Mouse (Mus musculus) midbrain, embryonic 12.5 days (tissue): ENCODE data around the gene Catsperz. TPM values are rescaled to one million over a fixed set of nuclear protein-coding genes. Genes with fewer than 3 reads are reported as not detected.

Experiments
- ATAC-seq: fragments of 200-750 bp; cut with Nextera tagmentation; 2 replicates; pipeline ENCODE4 v1.8.0; 2017; ENCODE audit warnings: low read depth, moderate TSS enrichment, moderate library complexity; ENCODE audit not compliant: low FRiP score
- H3K27ac ChIP-seq: fragments of 300-500 bp; sonication (generic); replicated peaks from 2 replicates; pipeline ENCODE4 v1.5.1; 2016; ENCODE audit warnings: mild to moderate bottlenecking
- H3K27me3 ChIP-seq: fragments of 300-500 bp; sonication (generic); 2 replicates; pipeline ENCODE4 v1.6.1; 2016; ENCODE audit warnings: mild to moderate bottlenecking
- H3K36me3 ChIP-seq: fragments of 300-500 bp; sonication (generic); 2 replicates; pipeline ENCODE4 v1.6.1; 2016
- H3K4me1 ChIP-seq: fragments of 300-500 bp; sonication (generic); 2 replicates; pipeline ENCODE4 v1.6.1; 2016
- H3K4me2 ChIP-seq: fragments of 300-500 bp; sonication (generic); replicated peaks from 2 replicates; pipeline ENCODE4 v1.6.1; 2016; ENCODE audit warnings: mild to moderate bottlenecking, moderate library complexity
- H3K4me3 ChIP-seq: fragments of 300-500 bp; sonication (generic); 2 replicates; pipeline ENCODE4 v1.5.1; 2016; ENCODE audit warnings: mild to moderate bottlenecking
- H3K9ac ChIP-seq: fragments of 300-500 bp; sonication (generic); replicated peaks from 2 replicates; pipeline ENCODE4 v1.6.1; 2016; ENCODE audit warnings: mild to moderate bottlenecking, moderate library complexity
- H3K9me3 ChIP-seq: fragments of 300-500 bp; sonication (generic); 2 replicates; pipeline ENCODE4 v1.6.1; 2016; ENCODE audit warnings: mild to moderate bottlenecking
- WGBS: fragments of 180-500 bp; shearing (Covaris S2); methylation state at CpG from one replicate; pipeline ENCODE4 v1.1.7; 2016; 5-methylcytosine and 5-hydroxymethylcytosine counted together
- polyA plus RNA-seq: library from polyadenylated mRNA; unstranded; fragments of >200 nt; fragmentation: Nextera tagmentation; extraction: Ambion mirVana; gene quantifications from 2 replicates; pipeline ENCODE4 v1.2.1, GENCODE M21; 2016

The Catsperz gene
- polyA plus RNA-seq, 1 experiment from 2014 or later: 0.68 TPM

- Histone ChIP-seq H3K27me3 (peaks cover 10% of the 10 kb centered on the region), H3K9ac (peak within 1 kb of the TSS; percentile 84), H3K4me2 (peak within 1 kb of the TSS; percentile 98), H3K9me3 (no peaks in the 10 kb centered on the region), H3K4me3 (peak within 1 kb of the TSS; percentile 77), H3K36me3 (0 out of 2 replicates have a peak, but pooled peaks cover 4% of the 10 kb centered on the region), H3K4me1 (peaks cover 32% of the 10 kb centered on the region), H3K27ac (peak within 1 kb of the TSS; percentile 94)
- peak; percentile 85 for ATAC-seq
- under 1% methylated on average over 27 of the region's 27 CpGs for WGBS
These were observed 17.1 kb upstream of the Catsperz start, which contains the start of gene Gpr137 for GRCm38 (mm10) chr19:6942249-6942691. TSS of gene Gpr137 (minus strand) at chr19:6942480.

GRCm38 (mm10) chr19:6941372-6942248 is 16.4 kb upstream of the Catsperz start, which contains the start of gene Bad:
TSS of gene Bad (plus strand) at chr19:6941861.
- Histone ChIP-seq H3K36me3 (0 out of 2 replicates have a peak, but pooled peaks cover 4% of the 10 kb centered on the region), H3K4me1 (peaks cover 32% of the 10 kb centered on the region), H3K9ac (peak within 1 kb of the TSS; percentile 84), H3K27me3 (peaks cover 10% of the 10 kb centered on the region), H3K27ac (peak within 1 kb of the TSS; percentile 94), H3K9me3 (no peaks in the 10 kb centered on the region), H3K4me3 (peak within 1 kb of the TSS; percentile 77), H3K4me2 (peak within 1 kb of the TSS; percentile 98)
- ATAC-seq: peak; percentile 80
- WGBS: under 1% methylated on average over 83 of the region's 83 CpGs

- H3K4me3 ChIP-seq: peak overlapping the region; percentile 77
- peaks cover 18% of the 10 kb centered on the region for H3K27me3 ChIP-seq
- peaks cover 32% of the 10 kb centered on the region for H3K4me1 ChIP-seq
- H3K9me3 ChIP-seq: no peaks in the 10 kb centered on the region
- peak overlapping the region; percentile 94 for H3K27ac ChIP-seq
- peak; percentile 11; the same call in 1 of the 2 replicates for ATAC-seq
- H3K9ac ChIP-seq: peak overlapping the region; percentile 84
- WGBS: 27% methylated on average over 24 of the region's 29 CpGs
- peak overlapping the region; percentile 98 for H3K4me2 ChIP-seq
- H3K36me3 ChIP-seq: no peaks in the 10 kb centered on the region
These were observed 15.5 kb upstream of the Catsperz start for GRCm38 (mm10) chr19:6940396-6941351.

GRCm38 (mm10) chr19:6939106-6940002 is 14.2 kb upstream of the Catsperz start:
- no peaks in the 10 kb centered on the region for H3K36me3 ChIP-seq
- WGBS: 89% methylated on average over 20 of the region's 20 CpGs
- no peak for ATAC-seq
- H3K4me1 ChIP-seq: peaks cover 33% of the 10 kb centered on the region
- no peak overlapping the region for H3K4me3 ChIP-seq
- H3K27ac ChIP-seq: no peak overlapping the region
- H3K9ac ChIP-seq: peak overlapping the region; percentile 37; the same call in 1 of the 2 replicates
- no peaks in the 10 kb centered on the region for H3K9me3 ChIP-seq
- peak overlapping the region; percentile 98 for H3K4me2 ChIP-seq
- peaks cover 31% of the 10 kb centered on the region for H3K27me3 ChIP-seq

GRCm38 (mm10) chr19:6937541-6938465 is 12.6 kb upstream of the Catsperz start:
- no peak overlapping the region for H3K4me2 ChIP-seq
- no peaks in the 10 kb centered on the region for H3K9me3 ChIP-seq
- H3K27ac ChIP-seq: no peak overlapping the region
- H3K4me1 ChIP-seq: peaks cover 39% of the 10 kb centered on the region
- H3K4me3 ChIP-seq: no peak overlapping the region
- no peak for ATAC-seq
- H3K9ac ChIP-seq: no peak overlapping the region
- no peaks in the 10 kb centered on the region for H3K36me3 ChIP-seq
- H3K27me3 ChIP-seq: peaks cover 47% of the 10 kb centered on the region
- 81% methylated on average over 16 of the region's 16 CpGs for WGBS

GRCm38 (mm10) chr19:6936299-6936698 is 11.1 kb upstream of the Catsperz start:
- H3K4me2 ChIP-seq: no peak overlapping the region
- H3K9me3 ChIP-seq: no peaks in the 10 kb centered on the region
- H3K9ac ChIP-seq: no peak overlapping the region
- no peak overlapping the region for H3K27ac ChIP-seq
- ATAC-seq: no peak
- 20% methylated on average over 3 of the region's 3 CpGs for WGBS
- H3K4me1 ChIP-seq: peaks cover 34% of the 10 kb centered on the region
- H3K36me3 ChIP-seq: no peaks in the 10 kb centered on the region
- H3K4me3 ChIP-seq: no peak overlapping the region
- peaks cover 62% of the 10 kb centered on the region for H3K27me3 ChIP-seq

GRCm38 (mm10) chr19:6934195-6934977 is 9.2 kb upstream of the Catsperz start, which contains the start of gene Kcnk4:
TSS of gene Kcnk4 (minus strand) at chr19:6934515.
- H3K4me3 ChIP-seq: peak within 1 kb of the TSS; percentile 38
- H3K4me1 ChIP-seq: peaks cover 16% of the 10 kb centered on the region
- H3K9me3 ChIP-seq: no peaks in the 10 kb centered on the region
- 9% methylated on average over 23 of the region's 23 CpGs for whole genome bisulfite sequencing
- peak within 1 kb of the TSS; percentile 53 for H3K4me2 ChIP-seq
- no peak within 1 kb of the TSS for H3K27ac ChIP-seq
- ATAC-seq: 0 out of 2 replicates have a peak, but pooled peaks have one; percentile 34
- H3K36me3 ChIP-seq: no peaks in the 10 kb centered on the region
- H3K9ac ChIP-seq: peak within 1 kb of the TSS; percentile 37; the same call in 1 of the 2 replicates
- H3K27me3 ChIP-seq: peaks cover 78% of the 10 kb centered on the region

GRCm38 (mm10) chr19:6933436-6934194 is 8.4 kb upstream of the Catsperz start:
- peaks cover 83% of the 10 kb centered on the region for H3K27me3 ChIP-seq
- 4% methylated on average over 57 of the region's 58 CpGs for WGBS
- H3K36me3 ChIP-seq: no peaks in the 10 kb centered on the region
- H3K4me2 ChIP-seq: peak overlapping the region; percentile 53
- peak overlapping the region; percentile 37; the same call in 1 of the 2 replicates for H3K9ac ChIP-seq
- 0 out of 2 replicates have a peak, but pooled peaks have one; percentile 16 for ATAC-seq
- peak overlapping the region; percentile 38 for H3K4me3 ChIP-seq
- no peaks in the 10 kb centered on the region for H3K9me3 ChIP-seq
- H3K4me1 ChIP-seq: peaks cover 12% of the 10 kb centered on the region
- no peak overlapping the region for H3K27ac ChIP-seq

- Histone ChIP-seq H3K4me3 (0 out of 2 replicates have a peak overlapping the region, but pooled peaks have one; percentile 38), H3K36me3 (no peaks in the 10 kb centered on the region), H3K9me3 (no peaks in the 10 kb centered on the region), H3K4me2 (no peak overlapping the region), H3K27me3 (peaks cover 86% of the 10 kb centered on the region), H3K27ac (no peak overlapping the region), H3K9ac (no peak overlapping the region), H3K4me1 (peaks cover 12% of the 10 kb centered on the region)
- 17% methylated on average over 4 of the region's 4 CpGs for WGBS
- ATAC-seq: no peak
These were observed 7.9 kb upstream of the Catsperz start for GRCm38 (mm10) chr19:6933102-6933435.
